Mouse (Mus musculus) limb, embryonic 14.5 days (tissue): ENCODE results near the gene Ecel1. TPM values are rescaled to one million over a fixed set of nuclear protein-coding genes. Genes with fewer than 3 reads are reported as not detected.
A peak's percentile ranks its signal among the peaks of the same experiment; 100 is the strongest.

Experiments used
- ATAC-seq: fragments of 200-750 bp; cut with Nextera tagmentation; 2 replicates; pipeline ENCODE4 v1.8.0; 2017; ENCODE audit warnings: low read depth, moderate number of reproducible peaks, moderate TSS enrichment; ENCODE audit not compliant: low FRiP score
- DNase-seq: peaks from one replicate; pipeline ENCODE4 v3.0.0-alpha.2; 2015; ENCODE audit warnings: low spot score
- H3K27ac ChIP-seq: fragments of 300-500 bp; sonication (generic); replicated peaks from 2 replicates; pipeline ENCODE4 v1.5.1; 2014; ENCODE audit warnings: low read depth, mild to moderate bottlenecking, low read length, moderate library complexity, mixed read lengths
- H3K27me3 ChIP-seq: fragments of 300-500 bp; sonication (generic); 2 replicates; pipeline ENCODE4 v1.6.1; 2014; ENCODE audit warnings: low read length, mixed read lengths; ENCODE audit not compliant: control insufficient read depth, insufficient read depth
- H3K36me3 ChIP-seq: fragments of 300-500 bp; sonication (generic); 2 replicates; pipeline ENCODE4 v1.6.1; 2014; ENCODE audit warnings: mild to moderate bottlenecking, low read length, moderate library complexity, mixed read lengths; ENCODE audit not compliant: control insufficient read depth, insufficient read depth
- H3K4me1 ChIP-seq: fragments of 300-500 bp; sonication (generic); 2 replicates; pipeline ENCODE4 v1.6.1; 2014; ENCODE audit warnings: antibody characterized with exemption, low read length, mixed read lengths; ENCODE audit not compliant: control insufficient read depth, insufficient read depth
- H3K4me2 ChIP-seq: fragments of 300-500 bp; sonication (generic); replicated peaks from 2 replicates; pipeline ENCODE4 v1.6.1; 2014; ENCODE audit warnings: low read depth, mild to moderate bottlenecking, low read length, moderate library complexity; ENCODE audit not compliant: severe bottlenecking
- H3K4me3 ChIP-seq: fragments of 300-500 bp; sonication (generic); replicated peaks from 2 replicates; pipeline ENCODE4 v1.5.1; 2014; ENCODE audit warnings: low read length
- H3K9ac ChIP-seq: fragments of 300-500 bp; sonication (generic); 2 replicates; pipeline ENCODE4 v1.6.1; 2014; ENCODE audit warnings: mild to moderate bottlenecking, low read depth, low read length, moderate library complexity; ENCODE audit not compliant: severe bottlenecking
- H3K9me3 ChIP-seq: fragments of 300-500 bp; sonication (generic); 2 replicates; pipeline ENCODE4 v1.6.1; 2016; ENCODE audit warnings: low read length; ENCODE audit not compliant: control insufficient read depth
- POLR2A ChIP-seq: fragments of 200-500 bp; IDR thresholded peaks from 2 replicates; pipeline ENCODE4 v1.8.0; 2012; ENCODE audit warnings: inconsistent platforms, mild to moderate bottlenecking, moderate library complexity, borderline replicate concordance; ENCODE audit not compliant: insufficient read depth, insufficient read length; ENCODE audit errors: extremely low read depth
- WGBS: fragments of 180-500 bp; shearing (Covaris S2); extraction: QIAGEN DNeasy Blood & Tissue Kit; methylation state at CpG from one replicate; pipeline ENCODE4 v1.1.7; 2014; 5-methylcytosine and 5-hydroxymethylcytosine counted together
- polyA plus RNA-seq, 2 experiments: library from polyadenylated mRNA; depleted of rRNA in 1 of 2; stranded (reverse) in 1 of 2; unstranded in 1 of 2; fragments of >200 nt; fragmentation: Nextera tagmentation in 1 of 2; extraction: Ambion mirVana in 1 of 2; gene quantifications; 2 replicates each; pipeline versions ENCODE4 v1.2.1 to v1.2.3; 2012 to 2014

Ecel1 gene
- polyA plus RNA-seq, 2 experiments = 1.0 to 1.4 TPM

DNA sequence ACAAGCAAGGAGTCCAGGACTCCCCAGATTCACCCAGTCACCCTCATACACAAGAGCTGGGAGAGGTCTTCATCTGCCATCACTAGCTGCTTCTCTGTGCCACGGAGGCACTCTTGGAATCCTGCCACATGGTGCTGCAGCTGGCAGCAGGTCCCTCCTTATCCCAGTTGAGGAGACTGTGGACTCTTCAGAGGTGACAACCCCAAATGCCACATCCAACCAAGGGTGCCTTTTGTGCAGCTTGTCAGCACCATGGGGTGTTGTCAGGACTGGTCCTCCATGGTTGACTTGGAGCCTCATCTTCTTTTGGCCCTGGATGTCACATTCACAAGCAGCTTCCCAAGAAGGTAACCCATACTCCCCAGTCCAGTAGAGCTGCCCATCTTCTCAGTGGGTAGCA lies 45.5 kb upstream of the Ecel1 start:
- no peaks in the 10 kb centered on the region for H3K4me1 ChIP-seq
- TF ChIP-seq POLR2A = no peak
- no peaks in the 10 kb centered on the region for H3K9me3 ChIP-seq
- WGBS = 55% methylated on average over 1 of the region's 1 CpGs
- no peak overlapping the region for H3K27ac ChIP-seq
- ATAC-seq (no peak), DNase-seq (no peak)
- no peak overlapping the region for H3K4me3 ChIP-seq
- no peak overlapping the region for H3K9ac ChIP-seq
- H3K4me2 ChIP-seq = no peak overlapping the region
- no peaks in the 10 kb centered on the region for H3K27me3 ChIP-seq
- H3K36me3 ChIP-seq = no peaks in the 10 kb centered on the region

DNA sequence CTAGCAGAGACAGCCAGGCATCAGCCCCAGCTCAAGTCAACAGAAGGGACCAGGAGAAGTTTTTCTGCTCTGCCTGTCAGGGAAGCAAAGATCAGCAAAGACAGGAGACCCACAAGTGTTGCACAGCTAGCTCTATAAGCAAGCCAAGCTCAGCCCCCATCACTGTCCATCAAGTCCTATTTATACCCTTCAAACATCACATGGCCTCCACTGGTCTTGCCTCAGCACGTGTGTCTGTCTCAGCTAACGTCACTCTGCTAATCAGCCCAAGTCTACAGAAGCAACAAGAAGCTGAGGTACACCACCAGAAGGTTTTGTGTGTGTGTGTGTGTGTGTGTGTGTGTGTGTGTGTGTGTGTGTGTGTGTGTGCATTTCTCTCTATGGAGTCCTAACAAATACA lies 44.5 kb upstream of the Ecel1 start:
- no peak for TF ChIP-seq POLR2A
- no peak for DNase-seq
- Histone ChIP-seq H3K9ac (no peak overlapping the region), H3K4me2 (no peak overlapping the region), H3K4me3 (no peak overlapping the region), H3K36me3 (no peaks in the 10 kb centered on the region), H3K9me3 (no peaks in the 10 kb centered on the region), H3K27me3 (no peaks in the 10 kb centered on the region), H3K4me1 (no peaks in the 10 kb centered on the region), H3K27ac (no peak overlapping the region)
- WGBS = 45% methylated on average over 2 of the region's 2 CpGs
- ATAC-seq = no peak

DNA sequence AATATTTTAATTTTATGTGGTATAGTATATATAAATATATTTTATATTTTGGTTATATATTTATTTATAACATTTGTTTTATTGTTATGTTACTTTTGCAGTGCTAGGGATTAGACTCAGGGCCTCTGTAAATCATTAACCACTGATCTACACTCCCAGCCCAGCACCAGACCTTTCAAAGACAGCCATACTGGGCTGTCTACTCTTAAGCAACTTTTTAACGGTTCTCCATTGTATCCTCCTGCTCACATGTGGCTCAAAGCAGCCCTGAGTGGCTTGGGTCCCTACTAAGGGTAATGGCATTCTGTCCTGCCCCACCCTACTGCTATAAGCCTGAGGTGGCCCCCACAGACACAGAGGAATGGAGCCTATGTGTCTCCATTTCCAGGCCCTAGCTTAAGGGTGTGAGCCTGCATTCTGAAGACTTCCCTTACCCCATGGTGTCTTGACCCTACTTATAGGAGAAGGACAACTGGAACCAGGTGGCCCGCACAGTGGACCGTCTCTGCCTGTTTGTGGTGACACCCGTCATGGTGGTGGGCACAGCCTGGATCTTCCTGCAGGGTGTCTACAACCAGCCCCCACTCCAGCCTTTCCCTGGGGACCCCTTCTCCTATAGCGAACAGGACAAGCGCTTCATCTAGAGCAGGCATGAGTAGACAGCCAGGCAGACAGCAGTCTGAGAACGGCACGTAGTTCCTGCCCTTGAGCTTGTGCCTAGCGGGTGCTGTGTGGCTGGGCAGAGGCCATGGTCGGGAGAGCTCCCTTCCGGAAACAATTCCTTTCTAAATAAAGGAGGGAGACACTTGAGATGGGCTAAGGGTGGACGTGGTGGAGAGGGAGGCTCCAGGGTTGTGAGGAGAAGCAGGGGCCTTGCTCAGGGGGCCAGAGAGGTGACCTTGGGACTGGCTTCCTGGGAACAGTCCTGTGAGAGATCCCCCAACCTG lies 42.1 kb upstream of the Ecel1 start:
- ATAC-seq (0 out of 2 replicates have a peak, but pooled peaks have one; percentile 17), DNase-seq (no peak)
- Histone ChIP-seq H3K4me3 (no peak overlapping the region), H3K27ac (no peak overlapping the region), H3K27me3 (no peaks in the 10 kb centered on the region), H3K4me2 (no peak overlapping the region), H3K36me3 (no peaks in the 10 kb centered on the region), H3K9ac (no peak overlapping the region), H3K4me1 (no peaks in the 10 kb centered on the region), H3K9me3 (no peaks in the 10 kb centered on the region)
- no peak for TF ChIP-seq POLR2A
- WGBS = 71% methylated on average over 12 of the region's 12 CpGs

DNA sequence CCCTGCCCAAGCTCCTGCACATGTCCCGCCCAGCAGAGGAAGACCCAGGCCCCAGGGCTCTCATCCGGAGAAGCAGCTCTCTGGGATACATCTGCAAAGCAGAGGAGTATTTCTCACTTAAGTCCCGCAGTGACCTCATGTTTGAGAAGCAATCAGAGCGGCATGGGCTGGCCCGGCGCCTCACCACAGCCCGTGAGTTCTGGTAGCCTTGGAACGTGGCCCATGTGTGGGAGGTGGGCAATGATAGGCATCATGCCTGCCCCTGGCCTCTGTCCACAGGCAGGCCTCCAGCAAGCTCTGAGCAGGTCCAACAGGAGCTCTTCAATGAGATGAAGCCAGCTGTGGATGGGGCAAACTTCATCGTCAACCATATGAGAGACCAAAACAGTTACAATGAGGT lies 41.0 kb upstream of the Ecel1 start:
- ATAC-seq (no peak), DNase-seq (no peak)
- Histone ChIP-seq H3K9ac (no peak overlapping the region), H3K4me1 (no peaks in the 10 kb centered on the region), H3K27ac (no peak overlapping the region), H3K4me2 (no peak overlapping the region), H3K9me3 (no peaks in the 10 kb centered on the region), H3K27me3 (no peaks in the 10 kb centered on the region), H3K4me3 (no peak overlapping the region), H3K36me3 (no peaks in the 10 kb centered on the region)
- TF ChIP-seq POLR2A = no peak
- 77% methylated on average over 8 of the region's 9 CpGs for WGBS

DNA sequence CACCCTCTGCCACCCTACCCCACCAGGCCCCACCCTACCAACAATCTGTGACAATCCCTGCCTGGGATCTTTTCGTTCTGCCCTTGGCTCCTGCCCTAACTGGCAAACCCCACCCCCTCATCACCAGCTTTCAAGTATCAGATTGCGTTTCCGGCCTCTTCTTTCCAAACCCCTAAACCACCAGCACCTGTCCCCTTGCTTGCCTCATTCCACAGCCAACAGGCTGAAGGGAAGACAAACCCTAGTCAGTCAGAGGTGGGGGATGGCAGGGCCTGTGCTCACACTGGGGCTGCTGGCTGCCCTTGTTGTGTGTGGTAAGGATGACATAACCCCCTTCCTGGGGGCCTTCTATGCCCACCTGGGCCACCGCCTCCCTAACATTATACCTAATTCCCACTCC lies 34.1 kb upstream of the Ecel1 start, which contains the start of gene Chrnd:
Chrnd (plus strand) TSS at position 179 of the 400 bp plus-strand sequence.
- H3K9me3 ChIP-seq = no peaks in the 10 kb centered on the region
- H3K4me1 ChIP-seq = no peaks in the 10 kb centered on the region
- no peak within 1 kb of the TSS for H3K4me3 ChIP-seq
- WGBS = 28% methylated on average over 4 of the region's 4 CpGs
- peak; percentile 36 for DNase-seq
- H3K27ac ChIP-seq = 0 out of 2 replicates have a peak within 1 kb of the TSS, but pooled peaks have one; percentile 26
- H3K36me3 ChIP-seq = no peaks in the 10 kb centered on the region
- 0 out of 2 replicates have a peak within 1 kb of the TSS, but pooled peaks have one; percentile 7 for H3K4me2 ChIP-seq
- TF ChIP-seq POLR2A = no peak
- peak within 1 kb of the TSS; percentile 25; the same call in 1 of the 2 replicates for H3K9ac ChIP-seq
- ATAC-seq = peak; percentile 62
- H3K27me3 ChIP-seq = peaks cover 15% of the 10 kb centered on the region
